Mouse (Mus musculus): ENCODE measurements at regions not wholly inside any gene's neighbourhood (a gene's known extent, or its start where the extent isn't known, plus 50 kb on each side); places are given as distances from the start of the nearest gene placed in this dataset.

GRCm38 (mm10) chr6:117012621-117013020, 155.7 kb upstream of the Cxcl12 start:
- DNase-seq (ENCODE audit: low read depth) = no peak
- TF ChIP-seq POLR2A (IDR thresholded peaks at IDR 0.05; ENCODE audit: borderline replicate concordance, extremely low read depth, insufficient read depth, insufficient read length, poor library complexity, severe bottlenecking) = no peak
- TF ChIP-seq CTCF (IDR thresholded peaks at IDR 0.05; ENCODE audit: borderline replicate concordance, extremely low read depth, insufficient read depth, insufficient read length) = no peak

DNA sequence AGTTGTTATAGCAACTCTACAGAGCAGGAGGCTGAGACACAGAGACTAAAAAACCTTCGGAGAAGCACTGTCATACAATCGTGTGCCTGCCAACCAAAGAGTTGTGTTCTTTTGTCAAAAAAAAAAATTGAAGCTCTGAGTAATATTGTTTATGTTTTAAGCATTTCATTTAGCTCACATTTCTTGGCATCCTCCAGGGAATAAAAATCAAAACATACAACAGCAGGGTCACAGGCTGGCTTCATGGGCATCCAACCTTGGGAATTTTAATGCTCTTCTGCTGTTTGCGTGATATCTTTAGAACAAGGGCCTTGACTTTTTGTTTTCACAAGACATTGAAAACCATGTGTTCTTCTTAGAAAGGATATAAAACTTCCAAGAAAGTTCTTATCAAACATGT, 152.9 kb upstream of the Cxcl12 start:
- TF ChIP-seq CTCF (IDR thresholded peaks at IDR 0.05; ENCODE audit: borderline replicate concordance, extremely low read depth, insufficient read depth, insufficient read length) = no peak
- TF ChIP-seq POLR2A (IDR thresholded peaks at IDR 0.05; ENCODE audit: borderline replicate concordance, extremely low read depth, insufficient read depth, insufficient read length, poor library complexity, severe bottlenecking) = no peak
- DNase-seq (ENCODE audit: low read depth) = no peak

GRCm38 (mm10) chr6:117021851-117022250, 146.5 kb upstream of the Cxcl12 start:
- no peak for DNase-seq (ENCODE audit: low read depth)
- no peak for TF ChIP-seq CTCF (IDR thresholded peaks at IDR 0.05; ENCODE audit: borderline replicate concordance, extremely low read depth, insufficient read depth, insufficient read length)
- no peak for TF ChIP-seq POLR2A (IDR thresholded peaks at IDR 0.05; ENCODE audit: borderline replicate concordance, extremely low read depth, insufficient read depth, insufficient read length, poor library complexity, severe bottlenecking)

- TF ChIP-seq CTCF (IDR thresholded peaks at IDR 0.05; ENCODE audit: borderline replicate concordance, extremely low read depth, insufficient read depth, insufficient read length) (no peak), POLR2A (IDR thresholded peaks at IDR 0.05; ENCODE audit: borderline replicate concordance, extremely low read depth, insufficient read depth, insufficient read length, poor library complexity, severe bottlenecking) (no peak)
- DNase-seq (ENCODE audit: low read depth) = peak; percentile 58
Measured at GRCm38 (mm10) chr6:117032042-117032746, 136.1 kb upstream of the Cxcl12 start.

DNA sequence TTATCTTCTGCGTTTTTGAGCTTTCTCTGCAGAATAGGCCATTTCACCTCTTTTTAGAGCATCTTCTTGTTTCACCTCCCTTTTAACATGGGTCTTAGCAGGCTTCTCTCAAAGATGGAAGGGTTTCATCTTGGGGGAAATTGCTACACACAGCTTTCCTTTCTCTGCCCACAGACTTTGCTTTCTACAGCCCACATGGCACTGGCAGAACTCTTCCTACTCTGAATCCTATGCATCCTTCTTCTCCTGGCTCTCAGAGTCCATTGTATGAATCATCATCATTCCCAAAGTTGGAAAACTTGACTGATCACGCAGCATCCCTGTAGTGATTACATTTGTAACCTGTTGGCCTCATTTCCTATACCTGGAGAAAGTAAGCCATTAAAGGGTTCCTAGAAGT, 124.6 kb upstream of the Cxcl12 start:
- TF ChIP-seq CTCF (IDR thresholded peaks at IDR 0.05; ENCODE audit: borderline replicate concordance, extremely low read depth, insufficient read depth, insufficient read length) = no peak
- TF ChIP-seq POLR2A (IDR thresholded peaks at IDR 0.05; ENCODE audit: borderline replicate concordance, extremely low read depth, insufficient read depth, insufficient read length, poor library complexity, severe bottlenecking) = no peak
- DNase-seq (ENCODE audit: low read depth) = no peak

DNA sequence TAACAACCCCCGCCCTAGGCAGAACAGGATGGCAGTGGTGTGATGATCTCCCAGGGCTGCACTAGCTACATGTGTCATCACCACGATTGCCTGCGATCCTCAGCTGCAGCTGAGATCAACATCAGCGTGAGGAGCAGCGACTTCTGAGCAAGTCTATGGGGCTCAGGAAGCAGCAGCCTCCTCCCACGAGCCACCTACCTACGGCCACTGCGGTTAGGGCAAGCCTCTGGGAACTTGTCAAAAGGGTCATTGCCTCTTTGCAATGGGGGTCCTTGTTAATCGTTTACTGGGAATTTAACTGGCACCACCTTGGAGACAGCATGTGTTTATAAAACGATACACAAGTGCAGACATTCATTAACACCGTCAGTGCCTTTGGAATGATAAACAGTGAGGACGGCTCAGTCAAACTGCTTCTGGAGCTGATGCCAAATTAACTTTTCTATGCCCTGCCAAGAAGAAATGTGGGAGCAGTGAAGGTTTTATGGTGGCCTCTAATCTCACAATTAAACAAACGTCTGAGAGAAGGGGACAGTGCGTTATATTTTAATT, 118.8 kb upstream of the Cxcl12 start:
- TF ChIP-seq CTCF (IDR thresholded peaks at IDR 0.05; ENCODE audit: borderline replicate concordance, extremely low read depth, insufficient read depth, insufficient read length) (no peak), POLR2A (IDR thresholded peaks at IDR 0.05; ENCODE audit: borderline replicate concordance, extremely low read depth, insufficient read depth, insufficient read length, poor library complexity, severe bottlenecking) (no peak)
- DNase-seq (ENCODE audit: low read depth) = peak; percentile 80

DNA sequence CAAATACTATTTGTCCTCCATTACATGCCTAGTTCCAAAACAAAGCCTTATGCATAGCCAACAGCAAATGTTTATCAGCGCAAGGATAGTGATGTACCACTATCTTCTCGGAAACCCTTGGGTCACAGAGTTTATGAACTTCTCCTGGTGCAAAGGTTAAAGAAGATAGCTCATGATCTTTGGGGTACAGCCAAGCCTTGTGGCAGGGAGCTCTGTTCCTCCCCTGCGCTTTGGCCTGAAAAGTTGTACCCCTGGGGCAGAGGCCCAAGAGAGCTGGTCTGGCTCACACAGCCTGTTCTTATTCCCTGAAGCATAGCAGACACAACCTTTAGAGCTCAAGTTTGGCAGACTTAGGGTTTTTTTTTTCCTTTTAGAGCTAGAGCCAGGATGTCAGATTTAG, 107.6 kb upstream of the Cxcl12 start:
- DNase-seq (ENCODE audit: low read depth) = peak; percentile 43
- TF ChIP-seq CTCF (IDR thresholded peaks at IDR 0.05; ENCODE audit: borderline replicate concordance, extremely low read depth, insufficient read depth, insufficient read length) = no peak
- no peak for TF ChIP-seq POLR2A (IDR thresholded peaks at IDR 0.05; ENCODE audit: borderline replicate concordance, extremely low read depth, insufficient read depth, insufficient read length, poor library complexity, severe bottlenecking)

DNA sequence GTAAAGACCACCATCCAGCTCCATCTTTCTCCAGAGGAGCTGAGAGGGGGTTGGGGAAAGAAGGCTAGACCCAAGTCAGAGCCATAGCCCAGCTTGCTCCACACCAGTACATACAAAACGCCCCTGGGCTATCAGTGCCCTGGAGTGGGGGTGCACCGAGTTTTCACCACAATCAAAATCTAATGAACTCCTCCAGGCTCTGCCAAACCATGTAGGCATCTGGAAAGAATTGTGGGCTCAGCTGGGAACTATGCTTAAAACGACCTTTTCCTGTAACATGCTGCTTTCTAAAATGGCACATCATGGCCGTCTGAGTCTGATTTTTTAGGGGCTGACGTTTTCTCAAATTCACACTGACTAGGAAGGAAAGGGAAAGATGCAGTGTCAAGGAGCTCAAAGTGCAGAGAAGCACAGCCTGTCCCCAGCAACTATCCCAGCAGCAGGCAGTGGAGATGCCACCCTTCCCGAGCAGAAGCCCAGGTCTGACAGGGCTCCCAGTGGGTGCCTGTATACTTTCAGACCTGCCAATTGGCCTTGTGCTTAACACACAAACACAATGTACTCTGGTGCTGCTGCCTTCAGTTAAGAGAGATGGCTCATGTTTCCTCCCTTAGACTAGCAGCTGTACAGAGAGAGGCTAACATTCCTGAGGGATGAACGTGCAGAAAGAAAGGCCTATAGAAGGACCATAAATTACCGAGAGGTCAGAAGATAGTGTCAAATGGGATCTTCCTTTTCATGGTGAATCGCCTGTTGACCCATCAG, 100.6 kb upstream of the Cxcl12 start:
- DNase-seq (ENCODE audit: low read depth) = no peak
- TF ChIP-seq POLR2A (IDR thresholded peaks at IDR 0.05; ENCODE audit: borderline replicate concordance, extremely low read depth, insufficient read depth, insufficient read length, poor library complexity, severe bottlenecking) (no peak), CTCF (IDR thresholded peaks at IDR 0.05; ENCODE audit: borderline replicate concordance, extremely low read depth, insufficient read depth, insufficient read length) (no peak)

DNA sequence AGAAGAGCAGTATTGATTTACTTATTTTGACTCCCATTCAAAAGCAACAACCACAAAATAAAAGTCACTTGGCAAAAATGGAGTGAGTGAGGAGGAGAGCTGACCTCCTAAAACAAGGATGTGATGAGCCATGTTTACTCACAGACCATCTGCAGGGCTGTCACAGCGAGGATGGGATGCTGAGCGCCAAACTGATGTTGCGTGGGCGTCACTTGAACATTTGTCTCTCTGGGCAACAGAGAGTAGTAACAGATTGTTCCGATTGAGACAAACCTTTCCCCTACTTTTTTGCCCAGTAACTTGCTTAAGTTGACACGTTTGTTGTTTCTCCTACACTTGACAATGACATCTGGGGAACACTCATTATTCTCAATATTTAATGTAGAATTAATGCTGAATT, 97.0 kb upstream of the Cxcl12 start:
- peak; percentile 18 for DNase-seq (ENCODE audit: low read depth)
- TF ChIP-seq CTCF (IDR thresholded peaks at IDR 0.05; ENCODE audit: borderline replicate concordance, extremely low read depth, insufficient read depth, insufficient read length) = no peak

DNA sequence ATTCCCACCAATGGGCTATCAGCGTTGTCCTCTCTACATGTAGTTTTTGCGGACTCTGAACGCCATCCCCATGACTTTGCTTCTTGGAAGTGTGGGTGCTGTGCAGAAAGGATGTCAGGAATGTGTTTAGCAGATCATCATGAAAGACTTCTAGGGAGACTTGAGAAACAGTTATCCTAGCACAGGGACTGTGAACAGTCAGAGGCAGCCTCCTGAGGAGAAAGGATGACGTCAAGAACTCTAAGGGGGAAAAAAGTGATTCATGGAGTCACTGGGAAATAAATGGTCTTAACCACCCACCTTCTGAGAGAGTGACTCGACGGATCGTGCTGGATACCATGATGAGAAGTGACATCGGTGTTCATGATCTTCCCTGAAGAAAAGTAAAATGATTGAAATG, 96.5 kb upstream of the Cxcl12 start:
- DNase-seq (ENCODE audit: low read depth) = no peak
- TF ChIP-seq CTCF (IDR thresholded peaks at IDR 0.05; ENCODE audit: borderline replicate concordance, extremely low read depth, insufficient read depth, insufficient read length) = no peak
- no peak for TF ChIP-seq POLR2A (IDR thresholded peaks at IDR 0.05; ENCODE audit: borderline replicate concordance, extremely low read depth, insufficient read depth, insufficient read length, poor library complexity, severe bottlenecking)

GRCm38 (mm10) chr6:117079500-117079899, 88.8 kb upstream of the Cxcl12 start:
- TF ChIP-seq CTCF (IDR thresholded peaks at IDR 0.05; ENCODE audit: borderline replicate concordance, extremely low read depth, insufficient read depth, insufficient read length) (no peak), POLR2A (IDR thresholded peaks at IDR 0.05; ENCODE audit: borderline replicate concordance, extremely low read depth, insufficient read depth, insufficient read length, poor library complexity, severe bottlenecking) (no peak)
- DNase-seq (ENCODE audit: low read depth) = no peak

DNA sequence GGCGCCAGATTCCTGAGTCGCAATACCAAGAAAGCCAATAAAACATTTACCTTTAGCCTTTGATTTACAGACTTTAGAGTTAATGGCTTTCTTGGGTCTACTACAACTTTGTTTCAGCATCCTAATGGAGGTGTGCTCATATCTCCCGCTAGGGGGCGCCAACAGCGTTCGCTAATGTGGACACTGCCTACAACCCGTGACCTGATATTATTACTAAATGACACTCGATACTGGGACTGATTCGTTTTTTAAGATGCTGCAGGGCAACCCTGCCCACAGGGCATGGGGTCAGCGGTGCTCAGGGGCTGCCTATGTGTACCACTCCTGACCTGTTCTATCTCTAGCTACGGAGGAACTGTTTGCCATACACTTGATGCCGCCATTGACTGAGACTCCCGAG, 87.4 kb upstream of the Cxcl12 start:
- DNase-seq (ENCODE audit: low read depth) = no peak
- TF ChIP-seq POLR2A (IDR thresholded peaks at IDR 0.05; ENCODE audit: borderline replicate concordance, extremely low read depth, insufficient read depth, insufficient read length, poor library complexity, severe bottlenecking) (no peak), CTCF (IDR thresholded peaks at IDR 0.05; ENCODE audit: borderline replicate concordance, extremely low read depth, insufficient read depth, insufficient read length) (peak; percentile 52; the same call in 1 of the 2 replicates)
